Mouse (Mus musculus) limb, embryonic 14.5 days (tissue): ENCODE results near the gene M1ap. TPM values are rescaled to one million over a fixed set of nuclear protein-coding genes. Genes with fewer than 3 reads are reported as not detected.

Source experiments
- ATAC-seq: fragments of 200-750 bp; cut with Nextera tagmentation; 2 replicates; pipeline ENCODE4 v1.8.0; 2017; ENCODE audit warnings: low read depth, moderate number of reproducible peaks, moderate TSS enrichment; ENCODE audit not compliant: low FRiP score
- DNase-seq: peaks from one replicate; pipeline ENCODE4 v3.0.0-alpha.2; 2015; ENCODE audit warnings: low spot score
- H3K27ac ChIP-seq: fragments of 300-500 bp; sonication (generic); replicated peaks from 2 replicates; pipeline ENCODE4 v1.5.1; 2014; ENCODE audit warnings: low read depth, mild to moderate bottlenecking, low read length, moderate library complexity, mixed read lengths
- H3K27me3 ChIP-seq: fragments of 300-500 bp; sonication (generic); 2 replicates; pipeline ENCODE4 v1.6.1; 2014; ENCODE audit warnings: low read length, mixed read lengths; ENCODE audit not compliant: control insufficient read depth, insufficient read depth
- H3K36me3 ChIP-seq: fragments of 300-500 bp; sonication (generic); 2 replicates; pipeline ENCODE4 v1.6.1; 2014; ENCODE audit warnings: mild to moderate bottlenecking, low read length, moderate library complexity, mixed read lengths; ENCODE audit not compliant: control insufficient read depth, insufficient read depth
- H3K4me1 ChIP-seq: fragments of 300-500 bp; sonication (generic); 2 replicates; pipeline ENCODE4 v1.6.1; 2014; ENCODE audit warnings: antibody characterized with exemption, low read length, mixed read lengths; ENCODE audit not compliant: control insufficient read depth, insufficient read depth
- H3K4me2 ChIP-seq: fragments of 300-500 bp; sonication (generic); replicated peaks from 2 replicates; pipeline ENCODE4 v1.6.1; 2014; ENCODE audit warnings: low read depth, mild to moderate bottlenecking, low read length, moderate library complexity; ENCODE audit not compliant: severe bottlenecking
- H3K4me3 ChIP-seq: fragments of 300-500 bp; sonication (generic); replicated peaks from 2 replicates; pipeline ENCODE4 v1.5.1; 2014; ENCODE audit warnings: low read length
- H3K9ac ChIP-seq: fragments of 300-500 bp; sonication (generic); 2 replicates; pipeline ENCODE4 v1.6.1; 2014; ENCODE audit warnings: mild to moderate bottlenecking, low read depth, low read length, moderate library complexity; ENCODE audit not compliant: severe bottlenecking
- H3K9me3 ChIP-seq: fragments of 300-500 bp; sonication (generic); 2 replicates; pipeline ENCODE4 v1.6.1; 2016; ENCODE audit warnings: low read length; ENCODE audit not compliant: control insufficient read depth
- POLR2A ChIP-seq: fragments of 200-500 bp; IDR thresholded peaks from 2 replicates; pipeline ENCODE4 v1.8.0; 2012; ENCODE audit warnings: inconsistent platforms, mild to moderate bottlenecking, moderate library complexity, borderline replicate concordance; ENCODE audit not compliant: insufficient read depth, insufficient read length; ENCODE audit errors: extremely low read depth
- WGBS: fragments of 180-500 bp; shearing (Covaris S2); extraction: QIAGEN DNeasy Blood & Tissue Kit; methylation state at CpG from one replicate; pipeline ENCODE4 v1.1.7; 2014; 5-methylcytosine and 5-hydroxymethylcytosine counted together
- polyA plus RNA-seq, 2 experiments: library from polyadenylated mRNA; depleted of rRNA in 1 of 2; stranded (reverse) in 1 of 2; unstranded in 1 of 2; fragments of >200 nt; fragmentation: Nextera tagmentation in 1 of 2; extraction: Ambion mirVana in 1 of 2; gene quantifications; 2 replicates each; pipeline versions ENCODE4 v1.2.1 to v1.2.3; 2012 to 2014

M1ap gene
- polyA plus RNA-seq, 2 experiments = 0.67 to 0.70 TPM

DNA sequence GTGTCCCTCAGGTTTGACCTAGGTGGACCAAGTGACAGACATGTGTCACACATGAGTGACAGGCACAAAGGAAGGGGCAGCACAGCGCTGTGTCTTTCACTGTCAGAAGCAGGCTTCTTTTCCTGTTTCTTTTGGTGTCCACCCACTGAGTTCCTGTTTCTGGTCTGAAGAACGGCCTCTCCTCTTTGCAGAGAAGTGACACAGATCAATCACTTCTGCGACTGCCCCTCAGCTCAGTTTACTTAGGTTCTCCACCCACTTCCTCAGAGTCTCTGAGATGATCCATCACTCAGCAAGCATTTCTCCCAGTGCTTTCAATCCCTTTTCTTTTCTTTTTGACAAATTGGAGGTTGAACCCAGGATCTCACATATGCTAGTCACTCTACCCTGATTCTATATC, 62.0 kb downstream of the M1ap start:
- H3K4me2 ChIP-seq = no peak overlapping the region
- TF ChIP-seq POLR2A = no peak
- H3K9ac ChIP-seq = no peak overlapping the region
- no peak overlapping the region for H3K27ac ChIP-seq
- DNase-seq (no peak), ATAC-seq (no peak)
- 61% methylated on average over 3 of the region's 3 CpGs for WGBS
- H3K36me3 ChIP-seq = no peaks in the 10 kb centered on the region
- H3K4me3 ChIP-seq = no peak overlapping the region
- H3K9me3 ChIP-seq = no peaks in the 10 kb centered on the region
- H3K27me3 ChIP-seq = no peaks in the 10 kb centered on the region
- 0 out of 2 replicates have a peak, but pooled peaks cover 2% of the 10 kb centered on the region for H3K4me1 ChIP-seq

DNA sequence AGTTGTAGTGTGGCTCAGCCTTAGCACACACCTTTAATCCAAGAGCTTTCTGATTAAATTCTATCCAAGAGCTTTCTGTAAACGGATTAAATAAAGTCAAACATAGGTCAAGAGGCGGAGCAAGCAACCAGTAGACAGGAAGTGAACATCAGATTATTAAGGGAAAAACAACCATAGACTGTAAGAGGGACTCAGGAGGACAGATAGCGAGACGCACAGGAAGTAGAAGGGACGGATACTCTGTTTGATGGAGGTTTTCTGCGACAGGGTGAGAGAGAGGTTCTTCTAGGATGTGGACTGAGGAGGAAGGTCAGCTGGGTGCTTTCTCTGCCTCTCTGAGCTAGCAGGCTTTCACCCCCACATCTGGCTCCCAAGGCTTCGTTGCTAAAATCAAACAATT, 63.3 kb downstream of the M1ap start:
- TF ChIP-seq POLR2A = no peak
- no peak for ATAC-seq
- 62% methylated on average over 7 of the region's 7 CpGs for WGBS

DNA sequence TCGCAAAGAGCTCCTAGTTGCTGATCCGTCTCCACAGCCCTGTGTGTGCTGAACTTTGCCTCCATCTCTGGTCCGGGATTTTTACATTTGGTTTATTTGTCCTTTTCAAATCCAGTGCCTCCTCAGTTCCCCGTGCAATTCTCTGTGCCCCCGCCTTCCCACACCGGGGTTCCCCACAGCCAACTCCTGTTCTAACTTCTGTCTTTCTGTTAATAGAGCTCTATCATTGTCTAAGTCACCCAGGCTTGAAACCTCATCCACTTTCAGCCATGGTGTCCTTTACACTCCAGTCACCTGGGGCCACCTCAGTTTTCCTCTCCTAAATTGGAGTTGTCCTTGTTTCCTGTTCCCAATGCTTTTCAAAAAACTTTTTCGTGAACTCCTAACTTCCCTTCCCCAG, 64.6 kb downstream of the M1ap start:
- H3K4me2 ChIP-seq = no peak overlapping the region
- TF ChIP-seq POLR2A = no peak
- H3K27ac ChIP-seq = no peak overlapping the region
- WGBS = 84% methylated on average over 7 of the region's 7 CpGs
- H3K4me1 ChIP-seq = 0 out of 2 replicates have a peak, but pooled peaks cover 2% of the 10 kb centered on the region
- no peak overlapping the region for H3K4me3 ChIP-seq
- H3K36me3 ChIP-seq = no peaks in the 10 kb centered on the region
- ATAC-seq (no peak), DNase-seq (no peak)
- H3K9me3 ChIP-seq = no peaks in the 10 kb centered on the region
- H3K27me3 ChIP-seq = no peaks in the 10 kb centered on the region
- no peak overlapping the region for H3K9ac ChIP-seq

More for the DNA sequence above, 63.3 kb downstream of the M1ap start:
- no peaks in the 10 kb centered on the region for H3K9me3 ChIP-seq
- no peaks in the 10 kb centered on the region for H3K27me3 ChIP-seq
- no peak overlapping the region for H3K9ac ChIP-seq
- H3K36me3 ChIP-seq = no peaks in the 10 kb centered on the region
- H3K27ac ChIP-seq = no peak overlapping the region
- 0 out of 2 replicates have a peak, but pooled peaks cover 2% of the 10 kb centered on the region for H3K4me1 ChIP-seq
- H3K4me2 ChIP-seq = no peak overlapping the region
- DNase-seq = no peak
- H3K4me3 ChIP-seq = no peak overlapping the region

DNA sequence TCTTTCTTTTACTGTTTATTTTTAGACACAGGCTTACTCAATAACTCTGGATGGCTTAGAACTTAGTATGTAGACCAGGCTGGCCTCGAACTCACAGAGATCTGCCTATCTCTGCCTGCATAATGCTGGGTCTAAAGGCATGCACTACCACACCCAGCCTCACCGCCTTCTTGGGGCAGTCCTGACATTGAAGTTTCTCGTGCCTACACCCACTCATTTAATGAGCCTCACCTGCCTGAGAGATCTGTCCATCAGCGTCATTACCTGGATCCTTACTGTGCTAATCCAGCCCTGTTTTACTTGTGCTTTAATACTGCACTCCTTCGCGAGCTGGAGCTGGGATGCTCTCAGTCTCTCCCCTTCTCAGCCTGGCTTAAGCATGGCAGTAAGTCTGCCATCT, 65.1 kb downstream of the M1ap start:
- Histone ChIP-seq H3K9ac (no peak overlapping the region), H3K36me3 (no peaks in the 10 kb centered on the region), H3K27me3 (no peaks in the 10 kb centered on the region), H3K4me1 (0 out of 2 replicates have a peak, but pooled peaks cover 2% of the 10 kb centered on the region), H3K9me3 (no peaks in the 10 kb centered on the region), H3K4me2 (no peak overlapping the region), H3K27ac (no peak overlapping the region), H3K4me3 (no peak overlapping the region)
- TF ChIP-seq POLR2A = no peak
- 73% methylated on average over 6 of the region's 6 CpGs for WGBS
- no peak for ATAC-seq
- no peak for DNase-seq

DNA sequence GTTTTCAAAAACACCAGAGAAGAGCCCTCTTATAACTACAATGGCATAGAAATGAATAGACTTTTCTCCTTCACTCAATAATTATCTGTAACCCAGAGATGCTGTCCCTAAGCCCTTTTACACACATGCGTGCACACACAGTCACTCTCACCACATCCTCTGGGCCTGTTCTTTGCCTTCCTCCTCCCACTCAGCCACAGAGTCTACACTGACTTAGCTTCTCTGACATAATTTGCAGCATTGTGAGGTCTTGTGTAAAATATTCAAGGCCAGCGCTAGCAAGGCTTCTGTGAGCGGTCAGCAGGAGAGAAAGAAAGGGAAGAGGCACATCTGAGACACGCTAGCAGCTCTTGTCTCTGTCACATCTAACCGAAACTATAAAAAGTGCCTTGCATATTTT, 66.7 kb downstream of the M1ap start:
- Histone ChIP-seq H3K4me3 (no peak overlapping the region), H3K27me3 (no peaks in the 10 kb centered on the region), H3K27ac (no peak overlapping the region), H3K4me1 (0 out of 2 replicates have a peak, but pooled peaks cover 2% of the 10 kb centered on the region), H3K9me3 (no peaks in the 10 kb centered on the region), H3K36me3 (no peaks in the 10 kb centered on the region), H3K9ac (no peak overlapping the region), H3K4me2 (no peak overlapping the region)
- DNase-seq = no peak
- 77% methylated on average over 5 of the region's 5 CpGs for WGBS
- TF ChIP-seq POLR2A = no peak
- ATAC-seq = no peak
